Mouse (Mus musculus) testis, adult 2 months (tissue): ENCODE results near the gene Mxi1.

Experiments
- CTCF ChIP-seq: fragments of 200-500 bp; IDR thresholded peaks from 2 replicates; pipeline ENCODE4 v1.5.1; 2012; ENCODE audit warnings: low read depth, mild to moderate bottlenecking, inconsistent platforms, low read length, moderate library complexity; ENCODE audit not compliant: control insufficient read depth, insufficient read depth, insufficient replicate concordance
- POLR2A ChIP-seq: fragments of 200-500 bp; IDR thresholded peaks from 2 replicates; pipeline ENCODE4 v1.6.1; 2012; ENCODE audit warnings: low read depth, mild to moderate bottlenecking, inconsistent platforms, low read length, moderate library complexity; ENCODE audit not compliant: control insufficient read depth

DNA sequence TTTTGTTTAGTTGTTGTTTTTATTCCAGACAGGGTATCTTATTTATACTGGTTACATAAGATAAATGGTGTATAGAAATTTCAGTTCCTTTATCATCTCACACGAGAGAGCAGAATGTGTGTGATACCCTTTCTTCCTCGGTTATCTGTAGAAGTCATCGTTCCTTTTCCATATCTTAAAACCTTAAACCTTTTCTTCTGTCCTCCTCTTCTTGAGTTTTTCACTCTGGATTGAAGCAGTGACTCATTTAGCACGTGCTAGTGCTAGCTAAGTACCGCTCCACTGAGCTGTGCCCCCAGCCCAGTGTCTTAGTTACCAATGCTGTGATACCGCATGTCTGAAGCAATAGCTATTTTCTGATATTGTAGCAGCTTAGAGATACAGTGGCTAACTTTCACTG, 23.4 kb downstream of the Mxi1 start:
- TF ChIP-seq POLR2A (no peak), CTCF (no peak)
